Mouse (Mus musculus) C2C12 (cell line): ENCODE measurements at regions not wholly inside any gene's neighbourhood (a gene's known extent, or its start where the extent isn't known, plus 50 kb on each side); places are given as distances from the start of the nearest gene placed in this dataset.

ENCODE experiments used
- CEBPB ChIP-seq: IDR thresholded peaks from one replicate; pipeline ENCODE4 v1.6.1; 2011; ENCODE audit warnings: low read depth, mild to moderate bottlenecking, control low read depth, moderate library complexity
- CTCF ChIP-seq: IDR thresholded peaks from one replicate; pipeline ENCODE4 v1.5.1; 2011; ENCODE audit not compliant: control insufficient read depth, insufficient read depth, insufficient read length
- MAX ChIP-seq: IDR thresholded peaks from one replicate; pipeline ENCODE4 v1.6.1; 2011; ENCODE audit warnings: mild to moderate bottlenecking, control low read depth
- MYOG ChIP-seq: IDR thresholded peaks from one replicate; pipeline ENCODE4 v1.6.1; 2011; ENCODE audit not compliant: control insufficient read depth, insufficient read length; ENCODE audit errors: extremely low read depth
- USF1 ChIP-seq: IDR thresholded peaks from one replicate; pipeline ENCODE4 v1.6.1; 2011; ENCODE audit warnings: low read depth, mild to moderate bottlenecking, control low read depth, moderate library complexity

DNA sequence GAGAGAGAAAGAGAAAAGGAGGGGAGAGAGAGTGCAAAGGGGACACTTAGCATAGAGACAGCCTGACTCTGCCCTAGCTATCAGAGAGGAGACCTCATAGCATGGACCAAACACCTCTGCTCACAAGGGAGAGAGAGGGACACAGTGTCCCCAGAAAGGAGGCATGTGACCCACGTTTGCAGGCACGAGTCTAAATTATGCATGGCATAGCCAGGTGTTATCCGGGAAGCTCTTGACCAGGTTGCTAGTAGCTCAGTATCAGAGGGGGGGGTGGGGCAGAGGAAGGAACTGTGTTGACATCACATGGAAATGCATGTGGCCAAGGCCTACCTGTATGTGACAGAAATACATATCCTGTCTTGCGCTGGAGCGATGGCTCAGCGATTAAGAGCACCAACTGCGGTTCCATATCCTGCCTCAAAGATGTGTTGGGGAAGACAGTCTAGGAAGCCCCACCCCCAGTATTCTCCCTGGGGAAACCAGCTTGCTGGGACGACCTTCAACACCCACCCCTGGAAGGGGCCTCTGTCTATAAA lies 84.5 kb upstream of the Tnrc6c start:
- no peak for TF ChIP-seq MAX
- TF ChIP-seq CTCF, result no peak
- TF ChIP-seq CEBPB, result no peak
- TF ChIP-seq MYOG, result no peak
- TF ChIP-seq USF1, result no peak
